Mouse (Mus musculus): ENCODE data around the gene E2f4.

DNA sequence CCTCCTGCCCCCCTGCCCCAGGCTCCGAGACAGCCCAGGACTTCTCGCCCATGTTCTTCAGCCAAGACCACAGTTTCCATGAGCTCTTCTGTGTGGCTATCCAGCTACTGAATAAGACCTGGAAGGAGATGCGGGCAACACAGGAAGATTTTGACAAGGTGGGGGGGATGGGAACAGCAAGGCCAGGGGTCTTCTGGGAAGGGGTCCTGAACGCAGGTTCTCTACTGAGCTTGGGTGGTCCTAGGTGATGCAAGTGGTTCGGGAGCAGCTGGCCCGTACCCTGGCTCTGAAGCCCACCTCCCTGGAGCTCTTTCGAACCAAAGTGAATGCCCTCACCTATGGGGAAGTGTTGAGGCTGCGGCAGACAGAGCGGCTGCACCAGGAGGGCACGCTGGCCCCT is 11.0 kb downstream of the E2f4 start:
- no peak for TF ChIP-seq CTCF (IDR thresholded peaks at IDR 0.05; ENCODE audit: extremely low read depth, insufficient read depth, low read length)
- no peak for TF ChIP-seq POLR2A (IDR thresholded peaks at IDR 0.05; ENCODE audit: extremely low read depth, insufficient read depth, low read length)
